Mouse (Mus musculus): ENCODE data around the gene Tfap2a. TPM values are rescaled to one million over a fixed set of nuclear protein-coding genes. Genes with fewer than 3 reads are reported as not detected.

Tfap2a gene
- polyA plus RNA-seq, 1 experiment from 2014 or later, result 9.1 TPM

DNA sequence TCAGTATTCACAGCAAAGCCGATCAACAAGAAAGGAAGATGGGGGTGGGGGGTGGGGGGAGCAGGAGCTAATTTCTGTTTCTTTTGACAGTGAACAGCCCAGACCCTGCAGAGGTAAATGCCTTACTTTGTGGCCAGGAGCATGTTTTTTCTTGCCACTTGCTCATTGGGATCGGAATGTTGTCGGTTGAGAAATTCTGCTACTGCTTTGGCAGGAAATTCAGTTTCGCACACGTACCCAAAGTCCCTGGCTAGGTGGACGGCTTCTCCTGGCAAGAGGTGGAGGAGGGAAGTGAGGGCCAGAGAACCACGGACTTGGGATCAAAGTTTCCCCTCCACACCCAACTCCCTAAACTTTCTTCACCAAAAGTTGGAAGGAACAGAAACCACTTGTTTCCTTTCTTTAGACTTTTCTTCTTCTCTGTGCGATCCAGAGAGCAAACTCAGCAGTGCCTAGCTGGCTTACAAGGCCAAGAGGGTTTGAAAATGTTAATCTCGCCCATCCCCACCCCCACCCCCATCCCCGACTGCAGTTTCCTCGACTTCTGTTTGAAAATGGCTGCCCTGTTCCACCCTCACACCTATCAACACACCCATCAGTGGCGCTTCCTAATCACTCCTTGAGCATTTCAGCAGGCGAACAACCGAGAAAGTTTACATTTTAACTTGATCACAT is 19.0 kb downstream of the Tfap2a start:
- peaks cover 17% of the 10 kb centered on the region for H3K27me3 ChIP-seq (ENCODE audit: control insufficient read depth, insufficient read depth, low read length)
- ATAC-seq (ENCODE audit: low read depth), result no peak
- H3K4me3 ChIP-seq (ENCODE audit: low read depth, low read length), result no peak overlapping the region
- H3K4me1 ChIP-seq (ENCODE audit: control insufficient read depth, insufficient read depth, low read length), result peaks cover 3% of the 10 kb centered on the region; the same call in 1 of the 2 replicates
- 0 out of 2 replicates have a peak overlapping the region, but pooled peaks have one; percentile 16 for H3K4me2 ChIP-seq (ENCODE audit: low read depth, low read length)
- H3K9me3 ChIP-seq (ENCODE audit: control insufficient read depth, low read length), result no peaks in the 10 kb centered on the region
- H3K27ac ChIP-seq (ENCODE audit: low read depth, low read length), result no peak overlapping the region
- H3K36me3 ChIP-seq (ENCODE audit: control insufficient read depth, insufficient read depth, low read length), result no peaks in the 10 kb centered on the region
- H3K9ac ChIP-seq (replicated peaks; ENCODE audit: low read depth, low read length), result no peak overlapping the region
- WGBS, result 27% methylated on average over 14 of the region's 14 CpGs

DNA sequence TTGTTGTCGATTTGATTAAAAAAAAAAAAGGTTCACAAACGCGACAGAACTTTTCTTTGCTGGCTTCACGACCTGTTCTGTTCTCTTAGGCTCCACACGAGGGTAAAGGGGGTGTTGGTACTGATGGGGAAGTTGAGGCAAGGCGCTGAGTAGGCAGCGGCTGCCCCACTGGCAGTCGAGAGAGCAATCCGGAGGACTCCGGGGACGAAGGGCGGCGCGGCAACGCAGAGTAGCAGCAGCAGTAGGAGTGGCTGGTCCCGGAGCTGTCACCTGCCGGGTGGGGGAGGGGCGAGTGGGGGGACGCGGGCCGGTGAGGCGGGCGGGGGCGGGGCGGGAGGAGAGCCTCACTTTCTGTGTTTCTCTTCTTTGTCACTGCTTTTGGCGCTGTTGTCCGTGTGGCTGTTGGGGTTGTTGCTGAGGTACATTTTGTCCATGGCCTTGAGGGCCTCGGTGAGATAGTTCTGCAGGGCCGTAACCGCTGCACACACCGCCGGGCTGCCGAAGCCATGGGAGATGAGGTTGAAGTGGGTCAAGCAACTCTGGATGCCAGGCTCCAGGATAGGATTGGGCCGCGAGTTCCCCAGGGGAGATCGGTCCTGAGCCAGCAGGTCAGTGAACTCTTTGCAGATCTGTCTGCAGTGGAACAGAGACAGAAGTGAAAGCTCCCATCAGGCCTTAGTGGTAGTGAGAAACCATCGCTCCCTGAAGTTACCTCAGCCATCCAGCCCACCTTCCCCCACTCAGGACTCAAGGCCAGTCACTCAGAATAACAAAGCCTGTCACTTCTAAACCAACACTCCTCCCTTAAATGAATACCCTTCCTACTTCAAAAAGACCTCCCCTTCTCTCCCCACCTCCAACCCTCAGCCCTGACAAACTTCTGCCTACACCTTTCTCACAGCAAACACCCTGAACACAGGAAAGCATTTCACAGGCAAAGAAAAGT is 21.1 kb downstream of the Tfap2a start:
- no peaks in the 10 kb centered on the region for H3K4me1 ChIP-seq (ENCODE audit: control insufficient read depth, insufficient read depth, low read length)
- WGBS, result 3% methylated on average over 33 of the region's 37 CpGs
- H3K36me3 ChIP-seq (ENCODE audit: control insufficient read depth, insufficient read depth, low read length), result no peaks in the 10 kb centered on the region
- H3K9ac ChIP-seq (replicated peaks; ENCODE audit: low read depth, low read length), result no peak overlapping the region
- no peaks in the 10 kb centered on the region for H3K9me3 ChIP-seq (ENCODE audit: control insufficient read depth, low read length)
- peaks cover 22% of the 10 kb centered on the region for H3K27me3 ChIP-seq (ENCODE audit: control insufficient read depth, insufficient read depth, low read length)
- no peak overlapping the region for H3K27ac ChIP-seq (ENCODE audit: low read depth, low read length)
- H3K4me3 ChIP-seq (ENCODE audit: low read depth, low read length), result no peak overlapping the region
- no peak for ATAC-seq (ENCODE audit: low read depth)
- H3K4me2 ChIP-seq (ENCODE audit: low read depth, low read length), result no peak overlapping the region

DNA sequence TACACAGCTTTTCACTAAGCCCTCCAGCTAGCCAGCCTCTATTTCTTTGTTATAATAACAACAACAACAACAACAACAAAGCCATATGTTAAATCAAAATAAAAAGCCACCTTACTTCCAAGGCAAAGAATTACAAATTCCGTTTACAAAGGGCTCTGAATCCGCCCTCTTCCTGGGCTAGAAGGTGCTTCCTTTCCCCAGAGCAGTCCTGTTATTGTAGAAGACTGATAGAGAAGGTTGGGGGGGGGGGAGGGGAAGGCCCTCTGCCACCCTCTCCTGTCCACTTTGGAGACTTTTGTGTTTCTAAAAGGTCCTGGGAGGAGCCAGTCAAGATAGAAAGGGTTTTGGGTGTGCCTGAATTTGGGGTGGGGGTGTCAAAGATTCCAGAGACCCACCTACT is 23.6 kb downstream of the Tfap2a start:
- Histone ChIP-seq H3K27me3 (ENCODE audit: control insufficient read depth, insufficient read depth, low read length) (peaks cover 24% of the 10 kb centered on the region), H3K4me1 (ENCODE audit: control insufficient read depth, insufficient read depth, low read length) (no peaks in the 10 kb centered on the region), H3K9ac (replicated peaks; ENCODE audit: low read depth, low read length) (no peak overlapping the region), H3K36me3 (ENCODE audit: control insufficient read depth, insufficient read depth, low read length) (no peaks in the 10 kb centered on the region), H3K4me3 (ENCODE audit: low read depth, low read length) (no peak overlapping the region), H3K27ac (ENCODE audit: low read depth, low read length) (no peak overlapping the region), H3K9me3 (ENCODE audit: control insufficient read depth, low read length) (no peaks in the 10 kb centered on the region), H3K4me2 (ENCODE audit: low read depth, low read length) (no peak overlapping the region)
- WGBS, result 10% methylated on average over 2 of the region's 2 CpGs
- no peak for ATAC-seq (ENCODE audit: low read depth)

DNA sequence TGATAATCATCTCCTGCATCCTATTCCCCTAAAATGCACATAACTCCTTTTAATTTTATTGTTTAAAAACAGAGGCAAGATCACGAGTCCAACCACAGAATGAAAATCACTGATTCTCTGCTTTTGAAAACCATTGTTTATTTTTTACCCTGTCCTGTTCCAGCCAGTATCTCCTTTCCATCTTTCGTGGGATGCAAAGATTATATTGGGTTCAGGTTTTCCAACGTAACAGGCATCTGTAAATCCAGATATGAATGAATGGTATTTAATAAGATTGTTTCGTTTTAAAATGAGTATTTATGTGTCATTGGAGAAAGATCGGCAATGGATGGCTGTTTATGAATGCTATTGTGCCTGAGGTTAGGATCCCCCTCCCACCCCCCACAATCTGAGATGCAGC is 24.5 kb downstream of the Tfap2a start:
- ATAC-seq (ENCODE audit: low read depth), result no peak
- Histone ChIP-seq H3K36me3 (ENCODE audit: control insufficient read depth, insufficient read depth, low read length) (no peaks in the 10 kb centered on the region), H3K4me2 (ENCODE audit: low read depth, low read length) (no peak overlapping the region), H3K27me3 (ENCODE audit: control insufficient read depth, insufficient read depth, low read length) (peaks cover 21% of the 10 kb centered on the region), H3K9ac (replicated peaks; ENCODE audit: low read depth, low read length) (no peak overlapping the region), H3K4me3 (ENCODE audit: low read depth, low read length) (no peak overlapping the region), H3K9me3 (ENCODE audit: control insufficient read depth, low read length) (no peaks in the 10 kb centered on the region), H3K27ac (ENCODE audit: low read depth, low read length) (no peak overlapping the region), H3K4me1 (ENCODE audit: control insufficient read depth, insufficient read depth, low read length) (no peaks in the 10 kb centered on the region)
- WGBS, result 3% methylated on average over 5 of the region's 5 CpGs

DNA sequence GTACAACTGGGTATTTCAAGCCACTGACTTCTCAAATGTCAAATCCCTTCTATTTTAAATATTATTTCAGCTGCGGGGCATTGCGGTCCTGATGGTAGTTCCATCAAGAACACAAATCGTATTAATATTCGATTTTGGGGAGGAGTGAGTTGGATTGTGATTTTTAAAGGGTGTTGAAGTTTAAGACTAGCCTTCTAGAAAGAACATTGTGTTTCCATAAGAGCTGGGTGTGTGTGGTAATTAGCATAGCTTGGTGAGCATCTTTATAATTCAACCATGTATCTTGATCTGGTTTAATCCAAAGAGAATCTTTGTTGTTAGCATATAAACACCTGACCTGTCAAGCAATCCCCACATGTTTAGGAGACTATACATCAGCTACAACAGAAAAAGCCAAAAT is 24.9 kb downstream of the Tfap2a start:
- Histone ChIP-seq H3K4me3 (ENCODE audit: low read depth, low read length) (no peak overlapping the region), H3K4me1 (ENCODE audit: control insufficient read depth, insufficient read depth, low read length) (no peaks in the 10 kb centered on the region), H3K4me2 (ENCODE audit: low read depth, low read length) (no peak overlapping the region), H3K36me3 (ENCODE audit: control insufficient read depth, insufficient read depth, low read length) (no peaks in the 10 kb centered on the region), H3K9me3 (ENCODE audit: control insufficient read depth, low read length) (no peaks in the 10 kb centered on the region), H3K27ac (ENCODE audit: low read depth, low read length) (no peak overlapping the region), H3K9ac (replicated peaks; ENCODE audit: low read depth, low read length) (no peak overlapping the region), H3K27me3 (ENCODE audit: control insufficient read depth, insufficient read depth, low read length) (peaks cover 19% of the 10 kb centered on the region)
- 4% methylated on average over 4 of the region's 4 CpGs for WGBS
- no peak for ATAC-seq (ENCODE audit: low read depth)

DNA sequence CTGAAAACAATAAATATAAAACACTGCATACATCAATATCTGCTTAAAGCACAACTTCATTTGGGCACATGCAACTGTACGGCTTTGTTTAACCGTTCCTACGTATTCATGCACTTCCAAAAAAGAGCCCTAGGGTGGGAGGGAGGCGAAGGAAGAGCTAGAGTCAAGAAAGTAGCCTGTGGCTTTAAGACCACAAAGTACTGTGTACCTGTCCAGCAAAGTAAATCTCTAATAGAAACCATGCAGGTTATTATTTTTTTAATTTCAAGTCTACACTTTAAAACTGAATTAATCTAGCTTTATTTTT is 25.7 kb downstream of the Tfap2a start:
- no peak for ATAC-seq (ENCODE audit: low read depth)
- no peaks in the 10 kb centered on the region for H3K36me3 ChIP-seq (ENCODE audit: control insufficient read depth, insufficient read depth, low read length)
- H3K27me3 ChIP-seq (ENCODE audit: control insufficient read depth, insufficient read depth, low read length), result peaks cover 19% of the 10 kb centered on the region
- no peak overlapping the region for H3K27ac ChIP-seq (ENCODE audit: low read depth, low read length)
- no peak overlapping the region for H3K4me3 ChIP-seq (ENCODE audit: low read depth, low read length)
- WGBS, result 3% methylated on average over 4 of the region's 4 CpGs
- no peak overlapping the region for H3K4me2 ChIP-seq (ENCODE audit: low read depth, low read length)
- no peaks in the 10 kb centered on the region for H3K9me3 ChIP-seq (ENCODE audit: control insufficient read depth, low read length)
- no peak overlapping the region for H3K9ac ChIP-seq (replicated peaks; ENCODE audit: low read depth, low read length)
- no peaks in the 10 kb centered on the region for H3K4me1 ChIP-seq (ENCODE audit: control insufficient read depth, insufficient read depth, low read length)

DNA sequence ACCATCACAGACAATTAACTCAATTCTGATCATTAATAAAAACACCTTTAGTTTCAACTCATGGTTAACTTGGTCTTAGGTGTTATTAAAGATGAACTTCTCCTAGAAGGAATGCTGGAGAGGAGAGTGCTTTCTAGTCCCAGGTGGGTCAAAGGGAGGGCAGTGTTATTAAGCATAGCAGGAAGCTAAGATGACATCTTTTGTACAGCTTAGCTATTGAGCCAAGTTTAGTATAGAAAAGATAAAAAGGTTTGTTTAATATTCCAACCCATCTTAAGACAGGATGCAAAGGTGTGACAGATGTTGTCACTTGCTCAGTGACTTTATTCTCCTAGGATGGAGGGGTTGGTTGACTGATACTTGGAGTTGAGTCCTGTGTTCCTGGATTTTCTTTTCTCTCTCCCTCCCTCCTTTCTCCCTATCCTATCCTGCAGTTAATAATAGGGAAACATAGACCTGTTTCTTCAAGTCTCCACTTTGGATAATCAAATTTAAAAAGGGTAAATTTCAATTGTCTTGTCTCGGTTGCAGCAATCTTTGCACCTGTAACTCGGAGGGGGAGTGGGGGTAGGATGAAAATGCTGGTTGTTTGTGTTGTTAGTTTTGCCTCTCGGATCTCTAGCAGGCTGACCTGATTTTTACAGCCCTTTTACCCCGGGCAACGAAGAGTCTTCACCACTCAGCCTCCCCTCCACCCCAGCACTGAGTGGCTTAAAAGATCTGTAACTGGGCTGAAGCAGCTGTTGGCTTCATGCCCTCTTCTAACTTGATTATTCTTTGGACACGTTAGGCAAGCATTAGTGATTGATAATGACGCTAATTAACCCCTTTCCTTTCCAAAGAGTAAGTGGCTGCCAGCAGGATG is 26.3 kb downstream of the Tfap2a start:
- H3K27ac ChIP-seq (ENCODE audit: low read depth, low read length), result no peak overlapping the region
- no peak overlapping the region for H3K4me3 ChIP-seq (ENCODE audit: low read depth, low read length)
- no peak overlapping the region for H3K4me2 ChIP-seq (ENCODE audit: low read depth, low read length)
- 2% methylated on average over 7 of the region's 7 CpGs for WGBS
- peaks cover 14% of the 10 kb centered on the region for H3K27me3 ChIP-seq (ENCODE audit: control insufficient read depth, insufficient read depth, low read length)
- ATAC-seq (ENCODE audit: low read depth), result no peak
- H3K36me3 ChIP-seq (ENCODE audit: control insufficient read depth, insufficient read depth, low read length), result no peaks in the 10 kb centered on the region
- no peaks in the 10 kb centered on the region for H3K4me1 ChIP-seq (ENCODE audit: control insufficient read depth, insufficient read depth, low read length)
- H3K9me3 ChIP-seq (ENCODE audit: control insufficient read depth, low read length), result no peaks in the 10 kb centered on the region
- no peak overlapping the region for H3K9ac ChIP-seq (replicated peaks; ENCODE audit: low read depth, low read length)

DNA sequence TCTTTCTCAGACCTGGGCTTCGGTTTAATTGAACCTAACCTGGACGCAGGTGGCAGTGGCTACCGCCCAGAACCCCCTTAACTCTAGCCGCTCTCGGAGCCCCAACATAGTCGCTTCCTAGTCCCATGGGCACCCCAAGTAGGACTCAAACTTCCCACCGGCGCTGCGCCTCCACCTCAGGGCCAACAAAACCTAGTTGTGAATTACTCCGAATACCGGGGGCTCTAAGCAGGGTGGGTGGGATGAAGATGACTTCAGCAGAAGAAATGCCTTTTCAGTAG is 28.2 kb downstream of the Tfap2a start:
- ATAC-seq (ENCODE audit: low read depth), result no peak
- H3K9me3 ChIP-seq (ENCODE audit: control insufficient read depth, low read length), result no peaks in the 10 kb centered on the region
- WGBS, result under 1% methylated on average over 11 of the region's 11 CpGs
- H3K9ac ChIP-seq (replicated peaks; ENCODE audit: low read depth, low read length), result no peak overlapping the region
- H3K36me3 ChIP-seq (ENCODE audit: control insufficient read depth, insufficient read depth, low read length), result no peaks in the 10 kb centered on the region
- H3K4me3 ChIP-seq (ENCODE audit: low read depth, low read length), result no peak overlapping the region
- H3K4me1 ChIP-seq (ENCODE audit: control insufficient read depth, insufficient read depth, low read length), result no peaks in the 10 kb centered on the region; the same call in 1 of the 2 replicates
- H3K27me3 ChIP-seq (ENCODE audit: control insufficient read depth, insufficient read depth, low read length), result peaks cover 14% of the 10 kb centered on the region
- H3K27ac ChIP-seq (ENCODE audit: low read depth, low read length), result no peak overlapping the region
- H3K4me2 ChIP-seq (ENCODE audit: low read depth, low read length), result no peak overlapping the region
